Comparison of ENCODE assay signal across 7 mouse cellular contexts in the genomic region with DNA sequence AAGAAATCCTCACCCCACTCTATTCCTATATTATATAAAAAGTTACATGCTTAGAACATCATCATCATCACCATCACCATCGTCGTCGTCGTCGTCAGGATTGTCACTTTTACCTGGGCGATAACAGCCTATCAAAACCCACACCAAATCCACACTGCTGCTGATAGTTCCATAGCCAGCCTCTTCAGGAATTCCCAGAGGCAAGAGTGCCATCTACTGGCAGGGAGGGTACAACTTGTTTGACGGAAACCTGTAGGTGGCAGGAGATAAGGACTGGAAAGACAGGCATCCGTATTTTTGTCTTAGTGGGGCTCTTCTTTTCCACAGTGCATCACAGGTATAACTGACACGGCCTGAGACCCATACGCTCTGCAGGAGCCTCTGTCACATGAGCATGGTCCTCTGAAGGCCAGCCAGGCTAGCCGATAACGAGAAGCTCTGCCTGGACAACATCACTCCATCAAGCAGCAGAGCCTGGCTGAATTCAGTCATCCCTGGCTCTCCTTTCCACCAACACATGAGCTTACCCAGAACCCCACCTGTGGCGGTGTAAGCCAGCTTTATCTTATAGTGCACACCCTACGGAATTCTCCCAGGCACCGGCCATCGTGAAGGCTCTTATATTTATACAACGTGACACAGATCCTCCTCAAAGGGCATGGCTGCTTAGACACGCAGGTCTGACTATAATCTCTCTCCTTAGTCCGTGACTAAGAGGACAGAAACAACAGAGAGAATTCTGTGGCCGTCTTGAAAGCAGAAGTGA. TPM values are rescaled to one million over a fixed set of nuclear protein-coding genes. Genes with fewer than 3 reads are reported as not detected.
DNase-seq lines count a peak whose midpoint lies in the region; ATAC-seq and TF ChIP-seq lines count a peak whose summit lies in the region.

No protein-coding gene starts in this region.

- intact Hi-C loops in left cerebral cortex, postnatal 10 days (cut with DNase I) = loop anchor here (2.0 to 10.0 kb wide), 3 partner anchors 134 to 394 kb away; a partner anchor contains a TSS

- H3K27me3 ChIP-seq in hindbrain, postnatal 0 days (ENCODE audit: insufficient read depth, low read length) = peaks cover 4% of the 10 kb centered on the region; the same call in 1 of the 2 replicates
- H3K27me3 ChIP-seq in midbrain, embryonic 13.5 days = peaks cover 26% of the 10 kb centered on the region

- peak overlapping the region; percentile 85 for H3K4me2 ChIP-seq in hindbrain, postnatal 0 days (ENCODE audit: low read depth, low read length)
- peak overlapping the region; percentile 68 for H3K4me2 ChIP-seq in midbrain, embryonic 13.5 days (replicated peaks)

- no peak overlapping the region for H3K27ac ChIP-seq in hindbrain, postnatal 0 days
- peak overlapping the region; percentile 32; the same call in 1 of the 2 replicates for H3K27ac ChIP-seq in midbrain, embryonic 13.5 days

- H3K4me1 ChIP-seq in hindbrain, postnatal 0 days (ENCODE audit: insufficient read depth, low read length) = 0 out of 2 replicates have a peak, but pooled peaks cover 9% of the 10 kb centered on the region
- peaks cover 27% of the 10 kb centered on the region for H3K4me1 ChIP-seq in midbrain, embryonic 13.5 days (replicated peaks)

- WGBS in hindbrain, postnatal 0 days = 14% methylated on average over 20 of the region's 20 CpGs
- WGBS in midbrain, embryonic 13.5 days = 10% methylated on average over 20 of the region's 20 CpGs

- H3K36me3 ChIP-seq in hindbrain, postnatal 0 days (ENCODE audit: insufficient read depth, low read length) = no peaks in the 10 kb centered on the region
- H3K36me3 ChIP-seq in midbrain, embryonic 13.5 days = no peaks in the 10 kb centered on the region

- peak; percentile 67 to 76 for DNase-seq in adrenal gland, adult 18-20 months (ENCODE audit: low spot score in 2 of 2)
- peak; percentile 57 to 84 for DNase-seq in cerebellum, postnatal 4 days (ENCODE audit: low spot score in 2 of 2)
- DNase-seq in gastrocnemius, adult 8-10 months (ENCODE audit: low spot score in 2 of 2) = peak; percentile 5 to 10
- DNase-seq in hindbrain, postnatal 0 days (ENCODE audit: low spot score) = peak; percentile 94
- DNase-seq in left cerebral cortex, postnatal 10 days (ENCODE audit: extremely low spot score in 1 of 2, low spot score in 2 of 2) = peak; percentile 85 to 88
- peak; percentile 30 to 71 for DNase-seq in spleen, postnatal 10 days (ENCODE audit: low spot score in 2 of 2)

- ATAC-seq in hindbrain, postnatal 0 days = peak; percentile 39
- peak; percentile 43; the same call in 1 of the 2 replicates for ATAC-seq in midbrain, embryonic 13.5 days

- H3K4me3 ChIP-seq in hindbrain, postnatal 0 days (ENCODE audit: low read length) = peak overlapping the region; percentile 22
- peak overlapping the region; percentile 71 for H3K4me3 ChIP-seq in midbrain, embryonic 13.5 days (replicated peaks)

- TF ChIP-seq CTCF in hindbrain, postnatal 0 days (IDR thresholded peaks at IDR 0.05; ENCODE audit: low read depth) = peak; percentile 98

- H3K9me3 ChIP-seq in hindbrain, postnatal 0 days (ENCODE audit: low read length) = no peaks in the 10 kb centered on the region
- no peaks in the 10 kb centered on the region for H3K9me3 ChIP-seq in midbrain, embryonic 13.5 days

- 0 out of 2 replicates have a peak overlapping the region, but pooled peaks have one; percentile 22 for H3K9ac ChIP-seq in hindbrain, postnatal 0 days (replicated peaks; ENCODE audit: low read length)
- peak overlapping the region; percentile 50 for H3K9ac ChIP-seq in midbrain, embryonic 13.5 days (replicated peaks)

RNA-seq across cellular contexts. Expression of a gene that starts 2.5 kb away (rescaled TPM):
- 1 to 10 TPM; 3.7 TPM for total RNA-seq in adrenal gland, adult 18-20 months (2021)
- not detected for total RNA-seq in gastrocnemius, adult 8-10 months (2022)
- total RNA-seq in hindbrain, postnatal 0 days (2014; rRNA removed) = 21.5 and 23.3 TPM in 2 replicates
- 23.8 and 24.4 TPM in 2 replicates for polyA plus RNA-seq in hindbrain, postnatal 0 days (2015; fragmentation: Nextera tagmentation; extraction: Ambion mirVana)
- total RNA-seq in left cerebral cortex, postnatal 10 days (2021) = 10 to 100 TPM; 41.6 to 43.7 TPM
- 22.1 and 23.4 TPM in 2 replicates for polyA plus RNA-seq in midbrain, embryonic 13.5 days (2015; fragmentation: Nextera tagmentation; extraction: Ambion mirVana)

Comparison
In these comparisons a context has a peak if more than half of its experiments do, and no peak if none do; other contexts are left out.
1. DNase-seq: peak in every context shown above with its lines; median percentile 94 in hindbrain, postnatal 0 days; 86 in left cerebral cortex, postnatal 10 days; 72 in adrenal gland, adult 18-20 months; 70 in cerebellum, postnatal 4 days; 50 in spleen, postnatal 10 days; 8 in gastrocnemius, adult 8-10 months.
2. RNA of a gene that starts 2.5 kb away (total RNA-seq): 41.6 to 43.7 TPM in left cerebral cortex, postnatal 10 days, 21.5 to 23.3 TPM in hindbrain, postnatal 0 days and 3.7 TPM in adrenal gland, adult 18-20 months; not detected in gastrocnemius, adult 8-10 months; every median in the first group is over 4 times any median in the second.